Mouse (Mus musculus) gonadal fat pad, adult 2 months (tissue): Measurements from ENCODE around the gene Olfr1368. TPM values are rescaled to one million over a fixed set of nuclear protein-coding genes. Genes with fewer than 3 reads are reported as not detected.

Experiments
- DNase-seq: peaks from one replicate; pipeline ENCODE4 v3.0.0-alpha.2; 2012; ENCODE audit warnings: low read depth
- polyA plus RNA-seq: library from polyadenylated mRNA; depleted of rRNA; stranded (reverse); fragments of >200 nt; gene quantifications from 2 replicates; pipeline ENCODE4 v1.2.3, GENCODE M21; 2012; rRNA removed

The Olfr1368 gene
- not detected in 2 replicates for polyA plus RNA-seq

GRCm38 (mm10) chr13:21145767-21146166, at the start of gene Olfr1368:
Olfr1368 (minus strand) TSS chr13:21145867.
- DNase-seq = no peak

DNA sequence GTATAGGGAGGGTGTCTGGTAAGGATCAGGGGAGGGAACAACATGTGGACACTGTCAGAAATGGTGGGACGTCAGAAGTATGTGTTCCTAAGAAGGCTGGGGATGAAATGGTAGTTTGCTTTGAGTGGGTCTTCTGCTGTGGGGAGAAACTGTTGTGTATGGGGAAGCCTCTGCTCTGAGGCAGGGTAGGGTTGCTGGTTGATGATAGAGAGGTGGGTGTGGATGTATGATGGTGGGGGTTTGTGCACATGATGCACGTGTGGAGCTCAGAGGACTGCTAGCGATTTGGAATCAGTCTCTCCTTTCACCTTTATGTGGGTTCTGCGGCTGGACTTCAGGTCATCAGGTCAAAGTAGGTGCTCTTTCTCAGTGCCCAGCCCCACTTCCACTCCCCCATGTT, 39.9 kb upstream of the Olfr1368 start:
- no peak for DNase-seq

- DNase-seq = no peak
These were observed 38.0 kb upstream of the Olfr1368 start for GRCm38 (mm10) chr13:21183661-21184060.

GRCm38 (mm10) chr13:21183066-21183465, 37.4 kb upstream of the Olfr1368 start:
- DNase-seq = no peak

DNA sequence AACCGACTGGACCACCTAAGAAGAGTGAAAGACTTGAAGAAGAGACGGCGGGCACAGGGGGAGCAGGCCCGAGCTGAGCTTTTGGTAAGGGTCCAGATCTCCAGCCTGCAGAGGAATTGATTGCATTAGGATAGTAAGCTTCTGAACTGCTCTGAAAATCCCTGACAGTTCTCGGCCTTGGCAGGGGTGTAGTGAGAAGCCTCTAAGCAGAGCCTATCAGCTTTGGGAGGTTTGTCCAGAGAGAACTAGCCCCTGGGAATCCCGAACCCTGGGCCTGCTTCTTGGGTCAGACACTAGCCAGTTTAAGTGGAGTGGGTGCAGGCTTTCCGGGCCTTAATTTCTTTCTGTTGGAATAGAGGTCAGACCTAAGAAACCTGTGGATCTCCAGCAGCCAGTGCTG, 36.3 kb upstream of the Olfr1368 start:
- no peak for DNase-seq

- DNase-seq = no peak
These were observed 35.2 kb upstream of the Olfr1368 start for GRCm38 (mm10) chr13:21180551-21181530.

- DNase-seq = no peak
These were observed 34.3 kb upstream of the Olfr1368 start for GRCm38 (mm10) chr13:21179724-21180550.

GRCm38 (mm10) chr13:21179367-21179723, 33.7 kb upstream of the Olfr1368 start, which contains the start of gene Trim27:
Trim27 (plus strand) TSS chr13:21179445.
- no peak for DNase-seq

- DNase-seq = no peak
These were observed 32.7 kb upstream of the Olfr1368 start for GRCm38 (mm10) chr13:21178364-21178763.

- DNase-seq = no peak
These were observed 32.0 kb upstream of the Olfr1368 start for GRCm38 (mm10) chr13:21177657-21178056.

GRCm38 (mm10) chr13:21176733-21177132, 31.1 kb upstream of the Olfr1368 start:
- DNase-seq = no peak

DNA sequence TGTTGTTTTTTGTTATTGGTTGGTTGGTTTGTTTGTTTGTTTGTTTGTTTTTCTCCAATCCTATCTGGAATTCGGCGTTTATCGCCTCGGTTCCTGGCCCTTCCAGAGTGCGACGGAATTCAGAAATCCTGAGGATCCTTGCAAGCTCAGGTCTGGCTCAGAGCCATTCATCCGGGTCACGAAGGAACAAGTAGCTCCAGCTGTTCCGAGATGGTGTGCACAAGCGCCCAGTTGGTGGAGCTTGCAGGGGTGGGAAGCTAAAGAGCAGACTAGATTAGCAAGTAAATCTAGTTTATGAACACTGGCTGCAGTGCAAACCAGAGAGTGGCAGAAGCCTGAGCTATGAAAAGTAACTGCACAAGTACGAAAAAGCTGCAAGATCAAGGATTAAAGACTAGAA, 27.4 kb upstream of the Olfr1368 start:
- no peak for DNase-seq

DNA sequence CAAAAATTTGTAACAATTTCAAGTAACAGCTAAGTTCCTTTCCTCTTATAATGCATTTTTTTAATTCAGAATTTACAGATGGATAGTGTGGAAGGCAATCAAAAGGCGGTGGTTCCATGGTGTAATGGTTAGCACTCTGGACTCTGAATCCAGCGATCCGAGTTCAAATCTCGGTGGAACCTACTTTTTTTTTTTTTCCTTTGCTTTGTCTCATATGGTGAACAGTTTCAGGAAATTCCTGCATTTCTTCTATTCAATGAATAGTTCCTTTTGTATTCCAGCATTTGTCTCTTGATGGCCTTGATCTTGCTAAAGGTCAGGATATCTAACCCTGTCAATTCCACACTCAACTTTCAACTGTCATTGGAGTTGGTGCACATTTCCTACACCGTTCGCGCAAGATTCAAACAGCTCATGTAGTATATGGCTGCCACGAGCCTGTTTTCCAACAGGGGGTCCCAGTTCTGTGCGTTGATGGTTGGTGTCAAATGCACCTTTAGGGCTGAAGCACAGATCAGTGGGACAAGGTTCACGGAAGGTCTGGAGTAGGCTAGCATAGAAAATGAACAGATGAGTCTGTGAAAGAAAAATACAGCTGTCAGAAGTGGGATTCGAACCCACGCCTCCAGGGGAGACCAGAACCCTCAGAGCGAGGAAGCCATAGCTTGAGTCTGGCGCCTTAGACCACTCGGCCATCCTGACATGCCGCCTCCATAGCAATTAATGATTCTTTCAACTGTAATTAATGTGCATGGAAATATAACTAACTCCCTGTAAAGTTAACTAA, 26.8 kb upstream of the Olfr1368 start:
- DNase-seq = no peak

DNA sequence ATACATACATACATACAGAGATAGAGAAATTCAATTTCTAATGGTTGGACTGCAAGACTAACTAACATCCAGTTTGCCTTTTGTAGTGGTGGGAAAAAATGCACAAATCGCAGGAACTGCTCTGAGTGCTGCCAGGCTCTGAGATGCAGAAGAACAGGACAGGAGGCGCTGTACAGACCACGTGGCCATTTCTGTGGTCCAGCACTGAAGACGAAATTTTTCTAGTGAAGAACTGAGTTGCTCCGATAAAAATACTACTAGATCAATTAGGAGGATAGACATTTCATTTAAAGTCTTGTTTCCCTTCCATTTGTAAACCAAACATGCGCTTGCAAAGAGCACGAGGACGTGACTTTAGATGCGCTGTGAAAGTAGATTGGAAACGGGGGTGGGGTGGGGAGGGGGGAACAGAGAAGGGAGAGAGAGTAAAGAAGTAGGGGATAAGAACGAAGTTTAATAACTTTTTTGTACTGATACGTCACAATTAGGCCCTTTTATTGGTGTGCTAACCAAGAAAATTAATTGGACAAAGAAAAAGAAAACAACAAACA, 26.0 kb upstream of the Olfr1368 start:
- DNase-seq = no peak

DNA sequence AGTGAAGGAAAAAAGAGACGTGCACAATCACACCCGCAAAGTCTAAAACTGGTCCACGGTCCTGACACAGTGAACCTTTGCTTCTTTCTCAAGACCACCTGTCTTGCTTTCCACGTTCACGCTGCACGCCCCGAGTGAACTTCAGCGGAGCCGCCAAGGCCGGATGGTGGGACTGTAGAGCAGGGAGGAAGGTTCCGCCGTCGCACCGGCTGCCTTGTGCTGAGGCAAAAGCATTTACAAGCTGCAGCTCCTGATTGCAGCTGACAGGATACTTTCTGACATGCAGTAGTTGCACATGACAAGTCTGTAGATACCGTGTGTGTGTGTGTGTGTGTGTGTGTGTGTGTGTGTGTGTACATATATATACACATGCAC, 25.5 kb upstream of the Olfr1368 start:
- no peak for DNase-seq

DNA sequence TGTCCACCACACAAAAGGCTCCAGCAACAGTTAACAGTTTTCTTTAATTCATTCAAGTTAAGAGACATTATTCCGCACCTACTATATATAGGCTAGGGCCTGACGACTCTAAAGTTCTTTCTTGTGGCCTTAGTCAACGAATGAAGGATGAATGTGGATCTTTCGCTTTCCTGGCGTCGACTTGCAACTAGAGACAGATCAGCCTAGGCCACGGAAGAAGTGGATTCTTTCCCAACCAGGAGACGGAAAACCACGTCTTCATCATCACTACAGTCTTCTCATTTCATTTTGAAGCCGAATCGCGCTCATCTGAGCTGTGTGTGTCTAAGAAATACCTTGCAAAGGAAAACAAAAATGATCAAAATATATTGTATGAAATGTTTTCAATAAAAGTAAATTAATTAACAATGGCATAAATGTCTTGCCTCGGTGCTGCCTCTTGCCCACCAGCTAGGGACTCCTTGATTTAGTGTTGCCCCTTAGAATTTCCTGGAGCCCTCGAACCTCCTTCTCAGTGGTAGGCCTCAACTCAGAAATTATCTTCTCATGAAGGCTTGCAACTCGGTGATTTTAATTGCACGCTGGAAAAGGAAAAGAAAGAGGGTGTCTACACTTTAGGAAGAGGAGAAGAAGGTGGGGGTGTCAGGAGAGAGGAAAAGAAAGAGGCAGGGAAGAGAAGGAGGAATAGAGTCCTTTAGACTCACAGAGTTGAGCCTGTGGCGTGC, 24.9 kb upstream of the Olfr1368 start:
- no peak for DNase-seq

GRCm38 (mm10) chr13:21169657-21170430, 24.2 kb upstream of the Olfr1368 start:
- no peak for DNase-seq

- DNase-seq = no peak
These were observed 23.5 kb upstream of the Olfr1368 start for GRCm38 (mm10) chr13:21169121-21169656.

- no peak for DNase-seq
These were observed 22.8 kb upstream of the Olfr1368 start for GRCm38 (mm10) chr13:21168371-21169011.
